Mouse (Mus musculus) neural tube, postnatal 0 days (tissue): ENCODE measurements around the gene Fchsd2. TPM values are rescaled to one million over a fixed set of nuclear protein-coding genes. Genes with fewer than 3 reads are reported as not detected.

Experiments used
- polyA plus RNA-seq: library from polyadenylated mRNA; unstranded; fragments of >200 nt; fragmentation: Nextera tagmentation; extraction: Ambion mirVana; gene quantifications from 2 replicates; pipeline ENCODE4 v1.2.1, GENCODE M21; 2015

The Fchsd2 gene
- 29.5 and 32.8 TPM in 2 replicates for polyA plus RNA-seq

DNA sequence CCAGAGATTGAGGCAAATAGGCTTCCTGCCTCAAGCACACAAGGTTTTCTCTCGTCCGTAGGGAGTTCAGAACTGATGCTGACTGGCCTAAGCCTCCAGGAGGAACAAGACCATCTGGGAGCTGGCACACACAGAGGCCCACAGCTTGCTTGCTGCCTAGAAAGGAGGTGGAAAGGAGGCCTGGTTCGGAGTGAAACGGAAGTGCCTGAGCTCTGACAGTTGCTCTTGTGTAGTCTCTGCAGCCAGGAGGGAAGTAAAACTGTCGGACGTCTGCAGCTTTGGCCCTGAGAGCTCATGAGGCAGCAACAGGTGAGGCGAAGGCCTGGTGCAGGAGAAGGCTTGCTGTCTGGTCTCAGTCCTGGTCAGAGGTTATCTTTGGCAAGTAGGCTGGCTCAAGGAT is at the start of gene Fchsd2:
Fchsd2 (plus strand) TSS at position 246 of the 400 bp plus-strand sequence.

DNA sequence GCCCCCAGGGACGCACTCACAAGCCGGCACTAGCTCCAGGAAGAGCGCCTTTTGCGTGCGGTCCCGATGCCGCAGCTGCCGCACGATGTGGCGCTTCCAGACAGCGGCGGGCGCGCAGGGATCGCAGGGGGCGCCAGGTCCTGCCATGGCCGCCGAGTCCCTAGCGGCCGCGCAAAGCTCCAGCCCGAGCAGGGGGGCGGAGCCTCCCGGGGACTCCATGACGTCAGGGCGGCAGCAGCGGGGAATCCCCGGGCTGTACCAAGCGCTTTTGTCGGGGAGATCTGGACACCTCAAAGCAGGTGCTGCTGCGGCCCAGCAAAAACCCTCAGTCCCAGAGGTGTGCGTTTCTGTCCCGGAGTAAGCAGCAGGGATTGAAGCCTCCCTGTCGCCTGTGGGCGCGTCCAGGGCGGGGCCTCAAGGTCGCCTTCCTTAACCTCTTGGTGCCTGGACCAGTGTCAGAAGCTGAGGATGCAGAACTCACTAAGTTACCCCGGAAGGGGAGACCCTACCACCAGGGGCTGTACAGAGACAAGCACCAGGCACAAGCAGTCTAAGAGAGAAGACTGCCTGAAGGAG is 209.3 kb downstream of the Fchsd2 start, which contains the start of gene Atg16l2:
Atg16l2 (minus strand) TSS at position 371 of the 576 bp plus-strand sequence.

GRCm38 (mm10) chr7:101317014-101317413 is 224.4 kb downstream of the Fchsd2 start, which contains the start of gene Stard10:
TSS of gene Stard10 (plus strand) at chr7:101317086.

Other genes starting within 250 kb of the Fchsd2 start
- gene Relt, start 229.4 kb upstream of the Fchsd2 start, polyA plus RNA-seq, result 5.3 and 6.7 TPM in 2 replicates
- gene Arhgef17, start 160.8 kb upstream of the Fchsd2 start, polyA plus RNA-seq, result 11.4 and 13.5 TPM in 2 replicates
- 6.8 and 6.9 TPM in 2 replicates for gene P2ry6, start 118.2 kb upstream of the Fchsd2 start, polyA plus RNA-seq
- gene P2ry2, start 80.0 kb upstream of the Fchsd2 start, polyA plus RNA-seq, result 1.1 and 1.4 TPM in 2 replicates
- gene Atg16l2, start 209.4 kb downstream of the Fchsd2 start, polyA plus RNA-seq, result 29.6 and 30.4 TPM in 2 replicates
- 19.4 and 22.2 TPM in 2 replicates for gene Stard10, start 224.2 kb downstream of the Fchsd2 start, polyA plus RNA-seq